14 mouse cellular contexts compared by ENCODE assay signal in the genomic region with DNA sequence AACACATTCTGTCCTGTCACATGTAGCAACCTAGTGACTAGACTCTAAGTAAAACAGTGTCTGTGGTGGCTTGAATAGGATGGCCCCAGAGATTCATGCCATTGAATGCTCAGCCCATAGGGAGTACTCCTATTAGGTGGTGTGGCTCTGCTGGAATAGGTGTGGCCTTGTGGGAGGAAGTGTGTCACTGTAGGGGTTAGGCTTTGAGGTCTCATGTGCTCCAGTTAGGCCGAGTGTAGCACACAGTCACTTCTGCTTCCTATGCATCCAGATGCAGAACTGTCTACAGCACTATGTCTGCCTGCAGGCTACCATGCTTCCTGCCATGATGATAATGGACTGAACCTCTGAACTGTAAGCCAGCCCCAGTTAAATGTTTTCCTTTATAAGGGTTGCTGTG.
"Had no signal": no experiment of that assay in that cellular context is flagged by ENCODE, and none has a peak within 500 bp of the region (broad histone marks: within the 10 kb centered on the region; RNA-seq: fewer than 3 reads in every experiment).

No protein-coding gene starts in this region.

- H3K9me3 ChIP-seq: limb, embryonic 13.5 days; liver, embryonic 15.5 days; midbrain, embryonic 15.5 days had no signal

- DNase-seq: kidney, adult 8-10 months; kidney, postnatal 25 days; left cerebral cortex, postnatal 4 days; lung, adult 2 months; lung, postnatal 36 days; thymus, adult 18-20 months; thymus, postnatal 25 days had no signal

- H3K36me3 ChIP-seq: limb, embryonic 13.5 days; liver, embryonic 15.5 days; midbrain, embryonic 15.5 days had no signal

- H3K27me3 ChIP-seq: limb, embryonic 13.5 days; liver, embryonic 15.5 days; megakaryocyte, embryonic 14.5 days; midbrain, embryonic 15.5 days had no signal

- H3K4me2 ChIP-seq: limb, embryonic 13.5 days; liver, embryonic 15.5 days; midbrain, embryonic 11.5 days; midbrain, embryonic 15.5 days had no signal

- H3K27ac ChIP-seq: layer of hippocampus, adult 2 months; limb, embryonic 13.5 days; liver, embryonic 15.5 days; midbrain, embryonic 15.5 days had no signal

- H3K4me1 ChIP-seq: limb, embryonic 13.5 days; liver, embryonic 15.5 days; megakaryocyte, embryonic 14.5 days; midbrain, embryonic 15.5 days had no signal

- H3K4me3 ChIP-seq: layer of hippocampus, adult 2 months; limb, embryonic 13.5 days; liver, embryonic 15.5 days; megakaryocyte, embryonic 14.5 days; midbrain, embryonic 15.5 days had no signal

- ATAC-seq: lung, postnatal 0 days; midbrain, embryonic 15.5 days had no signal

- H3K9ac ChIP-seq: limb, embryonic 13.5 days; liver, embryonic 15.5 days; midbrain, embryonic 15.5 days had no signal
